ENCODE assay signal across 10 mouse cellular contexts in genomic region chr2:148631602-148632001, GRCm38 (mm10). TPM values are rescaled to one million over a fixed set of nuclear protein-coding genes. Genes with fewer than 3 reads are reported as not detected.
DNase-seq lines count a peak whose midpoint lies in the region; ATAC-seq and TF ChIP-seq lines count a peak whose summit lies in the region.
"Had no signal": no experiment of that assay in that cellular context is flagged by ENCODE, and none has a peak within 500 bp of the region (broad histone marks: within the 10 kb centered on the region; RNA-seq: fewer than 3 reads in every experiment).

No protein-coding gene starts in this region.

- H3K9me3 ChIP-seq in heart, embryonic 10.5 days, result no peaks in the 10 kb centered on the region
- no peaks in the 10 kb centered on the region for H3K9me3 ChIP-seq in heart, postnatal 0 days (replicated peaks; ENCODE audit: control insufficient read depth, low read length)
- H3K9me3 ChIP-seq: intestine, embryonic 15.5 days had no signal

- TF ChIP-seq POLR2A in thymus, adult 2 months (IDR thresholded peaks at IDR 0.05; ENCODE audit: control insufficient read depth, extremely low read depth, insufficient read depth, low read length, poor library complexity), result no peak

- H3K36me3 ChIP-seq in heart, embryonic 10.5 days, result no peaks in the 10 kb centered on the region
- H3K36me3 ChIP-seq in heart, postnatal 0 days (replicated peaks; ENCODE audit: control insufficient read depth, insufficient read depth, low read length), result no peaks in the 10 kb centered on the region
- H3K36me3 ChIP-seq in thymus, adult 2 months (ENCODE audit: control insufficient read depth, insufficient read depth, low read length), result no peaks in the 10 kb centered on the region
- H3K36me3 ChIP-seq: intestine, embryonic 15.5 days had no signal

- no peak overlapping the region for H3K4me2 ChIP-seq in heart, postnatal 0 days (ENCODE audit: low read depth, low read length)
- H3K4me2 ChIP-seq: intestine, embryonic 15.5 days; liver, embryonic 11.5 days had no signal

- H3K9ac ChIP-seq in heart, postnatal 0 days (replicated peaks; ENCODE audit: low read depth, low read length), result no peak overlapping the region
- H3K9ac ChIP-seq: intestine, embryonic 15.5 days had no signal

- TF ChIP-seq EP300 in heart, postnatal 0 days (IDR thresholded peaks at IDR 0.05; ENCODE audit: low read depth), result no peak

- DNase-seq in heart, adult 18-20 months, result peak; percentile 51 to 81
- no peak for DNase-seq in heart, embryonic 10.5 days (ENCODE audit: low spot score)
- peak; percentile 10 for DNase-seq in ovary, postnatal 36 days (ENCODE audit: low spot score)
- no peak for DNase-seq in ovary, postnatal 14 days (ENCODE audit: low spot score)
- DNase-seq in heart, postnatal 0 days (ENCODE audit: low spot score), result no peak
- no peak for DNase-seq in right cerebral cortex, adult 2 months (ENCODE audit: low spot score in 2 of 2)
- DNase-seq in thymus, adult 2 months, result no peak
- DNase-seq: layer of hippocampus, postnatal 36 days had no signal

- TF ChIP-seq CTCF in heart, postnatal 0 days (IDR thresholded peaks at IDR 0.05; ENCODE audit: low read depth), result no peak
- no peak for TF ChIP-seq CTCF in thymus, adult 2 months (IDR thresholded peaks at IDR 0.05; ENCODE audit: borderline replicate concordance, control insufficient read depth, extremely low read depth, insufficient read depth, low read length, poor library complexity)

- 0 out of 2 replicates have a peak, but pooled peaks have one; percentile 19 for ATAC-seq in heart, postnatal 0 days (ENCODE audit: insufficient read depth, low read depth)
- ATAC-seq: intestine, embryonic 15.5 days had no signal

- H3K27ac ChIP-seq in heart, embryonic 10.5 days, result no peak overlapping the region
- H3K27ac ChIP-seq in heart, postnatal 0 days (ENCODE audit: low read depth), result no peak overlapping the region
- H3K27ac ChIP-seq in thymus, adult 2 months (ENCODE audit: control insufficient read depth, insufficient read depth, low read length), result no peak overlapping the region
- H3K27ac ChIP-seq: intestine, embryonic 15.5 days had no signal

- H3K4me1 ChIP-seq in heart, embryonic 10.5 days, result no peaks in the 10 kb centered on the region
- no peaks in the 10 kb centered on the region for H3K4me1 ChIP-seq in heart, postnatal 0 days (ENCODE audit: control insufficient read depth, insufficient read depth)
- no peaks in the 10 kb centered on the region for H3K4me1 ChIP-seq in thymus, adult 2 months (replicated peaks; ENCODE audit: control insufficient read depth, insufficient read depth, low read length)
- H3K4me1 ChIP-seq: intestine, embryonic 15.5 days had no signal

- 92% methylated on average over 3 of the region's 3 CpGs for WGBS in heart, embryonic 10.5 days
- WGBS in heart, postnatal 0 days, result 83% methylated on average over 3 of the region's 3 CpGs
- 94% methylated on average over 3 of the region's 3 CpGs for WGBS in thymus, adult 2 months

- H3K4me3 ChIP-seq in heart, embryonic 10.5 days, result no peak overlapping the region
- H3K4me3 ChIP-seq in heart, postnatal 0 days (ENCODE audit: low read depth, low read length), result no peak overlapping the region
- no peak overlapping the region for H3K4me3 ChIP-seq in thymus, adult 2 months (ENCODE audit: control insufficient read depth, insufficient read depth, low read length)
- H3K4me3 ChIP-seq: intestine, embryonic 15.5 days had no signal

- no peaks in the 10 kb centered on the region for H3K27me3 ChIP-seq in heart, embryonic 10.5 days (ENCODE audit: insufficient read depth, poor library complexity, severe bottlenecking)
- H3K27me3 ChIP-seq in heart, postnatal 0 days (ENCODE audit: control insufficient read depth, insufficient read depth, low read length), result no peaks in the 10 kb centered on the region
- H3K27me3 ChIP-seq in thymus, adult 2 months (ENCODE audit: control insufficient read depth, insufficient read depth, low read length), result no peaks in the 10 kb centered on the region
- H3K27me3 ChIP-seq: intestine, embryonic 15.5 days had no signal

RNA-seq across cellular contexts. Expression of gene Nxt1, which starts 40.8 kb away (rescaled TPM):
- 1 to 10 TPM; 6.4 to 8.2 TPM for total RNA-seq in heart, adult 18-20 months (2021)
- polyA plus RNA-seq in heart, embryonic 10.5 days (2016; fragmentation: Nextera tagmentation; extraction: Ambion mirVana), result 75.2 and 102 TPM in 2 replicates
- 37.7 and 38.9 TPM in 2 replicates for total RNA-seq in heart, postnatal 0 days (2014; rRNA removed; ENCODE audit: low replicate concordance)
- polyA plus RNA-seq in heart, postnatal 0 days (2015; fragmentation: Nextera tagmentation; extraction: Ambion mirVana), result 28.6 and 32.0 TPM in 2 replicates
- 61.8 and 63.3 TPM in 2 replicates for polyA plus RNA-seq in thymus, adult 2 months (2012; rRNA removed)

RNA-seq across cellular contexts. Expression of gene Gzf1, which starts 49.2 kb away (rescaled TPM):
- 10 to 100 TPM; 26.2 to 29.3 TPM for total RNA-seq in heart, adult 18-20 months (2021)
- 16.9 and 18.3 TPM in 2 replicates for polyA plus RNA-seq in heart, embryonic 10.5 days (2016; fragmentation: Nextera tagmentation; extraction: Ambion mirVana)
- 21.9 and 40.1 TPM in 2 replicates for total RNA-seq in heart, postnatal 0 days (2014; rRNA removed; ENCODE audit: low replicate concordance)
- polyA plus RNA-seq in heart, postnatal 0 days (2015; fragmentation: Nextera tagmentation; extraction: Ambion mirVana), result 12.4 and 14.3 TPM in 2 replicates
- polyA plus RNA-seq in thymus, adult 2 months (2012; rRNA removed), result 7.4 and 8.7 TPM in 2 replicates

Comparison
In these comparisons a context has a peak if more than half of its experiments do, and no peak if none do; other contexts are left out.
1. DNase-seq: peak in heart, adult 18-20 months (2 of 2) and ovary, postnatal 36 days (single experiment); none in heart, embryonic 10.5 days (single experiment), ovary, postnatal 14 days (single experiment), heart, postnatal 0 days (single experiment), right cerebral cortex, adult 2 months (0 of 2) and thymus, adult 2 months (single experiment).